Mouse (Mus musculus) monocyte, adult 2 months (primary cell): ENCODE results near the gene Olfr279.

Experiments used
- DNase-seq, 2 experiments: peaks; one replicate each; pipeline ENCODE4 v3.0.0; 2022; ENCODE audit warnings: low spot score in 2 of 2, low read depth in 1 of 2

Olfr279 gene

DNA sequence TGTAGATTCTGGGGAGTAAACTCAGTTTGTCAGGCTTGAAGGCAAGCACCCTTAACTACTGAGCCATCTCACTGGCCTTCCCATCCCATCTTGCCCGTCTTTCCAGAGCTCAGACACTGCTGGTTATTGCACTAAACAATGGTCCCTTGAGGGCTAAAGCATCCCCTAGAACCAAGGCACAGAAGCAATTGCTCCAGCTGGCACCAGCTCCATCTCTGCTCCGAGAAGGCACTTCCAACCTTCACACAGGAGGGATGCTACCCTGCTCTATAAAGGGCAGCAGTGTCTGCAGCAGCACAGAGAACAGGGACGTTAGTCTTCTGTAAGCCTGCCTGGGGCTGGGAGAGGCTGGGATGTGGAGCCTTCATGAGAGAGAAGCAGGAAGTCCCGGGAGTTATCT, at the start of gene Olfr279:
TSS of gene Olfr279 (plus strand) at position 301 of the 400 bp plus-strand sequence.
- no peak for DNase-seq

DNA sequence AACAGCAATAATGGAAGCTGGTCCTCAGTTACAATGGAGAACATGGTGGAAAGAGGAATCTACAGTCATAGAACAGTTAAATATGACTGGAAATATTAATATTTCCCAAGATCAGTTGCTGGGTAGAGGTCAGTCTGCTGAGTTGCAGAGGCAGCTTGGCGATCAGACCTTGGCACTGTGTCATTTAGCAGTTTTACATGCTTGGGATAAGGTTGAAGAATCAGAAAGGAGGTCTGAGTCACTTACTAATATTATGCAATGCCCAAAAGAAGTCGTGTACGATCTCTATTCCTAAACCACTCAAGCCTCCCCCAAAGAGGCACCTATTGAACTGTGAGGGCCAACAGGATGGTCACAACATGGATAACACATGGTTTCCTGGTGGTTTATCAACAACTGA, 47.6 kb upstream of the Olfr279 start:
- DNase-seq = no peak

DNA sequence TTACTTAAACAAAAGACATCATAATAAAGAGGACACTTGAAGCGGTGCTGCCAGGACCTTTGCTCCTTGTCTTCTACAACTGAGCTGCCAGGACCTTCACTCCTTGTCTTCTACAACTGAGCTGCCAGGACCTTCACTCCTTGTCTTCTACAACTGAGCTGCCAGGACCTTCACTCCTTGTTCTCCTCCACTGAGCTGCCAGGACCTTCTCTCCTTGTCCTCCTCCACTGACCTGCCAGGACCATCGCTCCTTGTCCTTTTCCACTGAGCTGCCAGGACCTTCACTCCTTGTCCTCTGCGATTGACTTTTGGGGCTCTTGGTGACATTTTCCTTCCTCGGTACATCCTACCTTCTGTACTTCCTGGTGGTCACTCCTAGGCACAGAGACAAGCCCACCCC, 43.7 kb upstream of the Olfr279 start:
- no peak for DNase-seq

DNA sequence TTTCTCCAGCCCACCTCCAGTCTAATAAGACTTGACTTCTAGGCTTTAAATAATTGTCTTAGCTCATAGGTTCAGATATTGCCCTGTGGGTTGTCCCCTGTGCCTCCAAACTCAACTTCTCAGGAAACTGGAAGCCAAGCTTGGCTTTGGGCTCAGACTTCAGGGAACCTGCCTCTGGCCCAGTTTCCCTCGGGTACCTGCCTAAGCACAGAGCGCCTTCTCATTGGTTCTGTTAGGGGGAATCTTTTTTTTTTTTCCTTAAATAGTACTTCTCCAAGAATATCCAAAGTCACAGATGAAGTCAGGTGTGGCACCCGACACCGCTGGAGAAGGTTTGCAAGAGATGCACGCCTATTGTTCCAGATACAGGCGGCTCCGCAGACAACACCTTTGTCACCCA, 39.9 kb upstream of the Olfr279 start, which contains the start of gene Olfr281:
TSS of gene Olfr281 (plus strand) at position 301 of the 400 bp plus-strand sequence.
- no peak for DNase-seq

DNA sequence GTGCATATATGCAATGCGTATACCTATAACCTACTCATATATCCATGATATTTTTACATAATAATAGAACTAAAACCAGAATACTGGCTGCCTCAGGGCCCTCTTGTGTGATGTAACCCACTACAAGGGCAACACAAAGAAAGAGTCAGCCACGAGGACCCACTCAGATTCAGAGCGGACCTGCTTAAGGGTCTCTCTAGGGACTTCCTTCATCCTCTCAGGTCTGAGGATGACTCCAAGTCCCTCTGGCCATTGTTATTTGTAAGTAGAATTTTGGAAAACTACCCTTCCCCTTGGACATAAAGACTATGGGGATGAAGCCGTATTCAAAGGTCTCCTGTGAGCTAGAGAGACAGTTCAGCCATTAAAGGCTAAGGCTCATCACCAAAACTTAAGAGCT, 22.6 kb upstream of the Olfr279 start, which contains the start of gene OR5BS1P:
TSS of gene OR5BS1P (plus strand) at position 301 of the 400 bp plus-strand sequence.
- DNase-seq = no peak

DNA sequence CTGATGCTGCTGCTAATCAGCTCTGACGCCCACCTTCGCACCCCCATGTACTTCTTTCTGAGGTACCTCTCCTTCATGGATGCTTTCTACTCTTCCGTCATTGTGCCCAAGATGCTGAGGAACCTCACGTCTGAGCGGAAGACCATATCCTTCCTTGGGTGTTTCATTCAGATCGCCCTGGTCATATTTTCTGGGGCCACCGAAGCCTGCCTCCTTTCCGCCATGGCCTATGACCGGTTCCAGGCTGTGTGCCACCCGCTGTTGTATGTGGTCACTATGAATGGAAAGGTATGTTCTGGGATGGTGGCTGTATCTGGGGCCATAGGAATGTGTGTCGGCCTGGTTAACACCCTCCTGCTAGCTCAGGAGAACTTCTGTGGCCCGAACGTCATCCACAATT, 20.7 kb upstream of the Olfr279 start:
- no peak for DNase-seq

DNA sequence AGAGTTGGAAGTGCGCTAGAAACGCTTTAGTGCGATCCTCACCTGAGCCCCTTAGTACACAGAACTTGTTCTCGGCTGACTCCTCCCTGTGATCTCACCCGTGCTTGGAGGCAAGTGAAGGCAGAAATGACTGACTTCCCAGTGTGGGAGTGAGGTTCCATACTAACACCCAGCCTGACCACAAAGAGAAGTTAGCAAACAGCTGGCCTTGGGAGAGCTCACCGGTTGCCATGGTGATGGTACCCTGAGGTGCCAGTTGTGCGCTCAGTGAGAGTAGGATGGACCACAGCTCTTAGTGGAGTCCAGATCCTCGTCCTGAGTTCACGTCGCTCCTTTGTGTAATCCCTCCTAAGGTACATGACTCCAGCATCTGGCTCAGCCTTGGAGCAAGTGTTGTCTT, 17.2 kb upstream of the Olfr279 start:
- DNase-seq = no peak

DNA sequence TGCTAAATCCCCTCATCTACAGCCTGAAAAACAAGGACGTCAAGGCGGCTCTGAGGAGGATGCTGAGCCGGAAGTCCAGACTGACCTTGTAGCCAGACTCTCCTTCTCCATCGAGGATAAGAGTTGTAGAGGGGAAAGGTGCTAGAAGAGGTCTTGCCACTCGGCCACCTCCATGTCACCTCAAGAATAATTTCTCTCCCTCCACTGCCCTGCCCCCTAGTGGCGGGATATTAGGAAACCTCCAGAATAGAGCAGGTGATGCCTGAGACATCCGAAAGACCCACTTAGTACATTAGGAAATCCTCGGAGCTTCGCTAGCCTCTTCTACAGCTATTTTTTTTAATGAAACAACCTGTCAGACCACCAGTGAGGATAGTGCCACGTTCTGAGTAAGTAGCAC, 16.8 kb upstream of the Olfr279 start:
- DNase-seq = peak in 1 of 2 experiments; percentile 27

DNA sequence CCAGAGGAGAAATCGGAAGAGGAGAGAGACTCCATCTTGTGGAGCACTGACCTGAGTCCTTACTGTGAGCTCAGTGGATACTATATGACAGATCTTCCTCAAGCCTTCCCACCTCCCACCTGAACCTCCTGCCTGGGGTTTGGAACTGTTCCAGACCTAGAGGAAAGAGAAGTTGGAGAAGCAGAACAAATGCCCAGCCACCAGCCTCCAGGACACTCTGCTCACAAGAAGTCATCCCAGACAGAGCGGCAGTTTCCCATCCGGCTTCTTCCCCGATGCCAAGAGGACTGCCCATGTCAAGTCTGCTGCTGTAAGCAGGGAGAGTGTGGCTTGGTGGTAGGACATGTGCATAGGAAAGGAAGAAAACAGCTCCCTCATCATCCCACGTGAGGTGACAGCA, 15.9 kb upstream of the Olfr279 start:
- DNase-seq = no peak

DNA sequence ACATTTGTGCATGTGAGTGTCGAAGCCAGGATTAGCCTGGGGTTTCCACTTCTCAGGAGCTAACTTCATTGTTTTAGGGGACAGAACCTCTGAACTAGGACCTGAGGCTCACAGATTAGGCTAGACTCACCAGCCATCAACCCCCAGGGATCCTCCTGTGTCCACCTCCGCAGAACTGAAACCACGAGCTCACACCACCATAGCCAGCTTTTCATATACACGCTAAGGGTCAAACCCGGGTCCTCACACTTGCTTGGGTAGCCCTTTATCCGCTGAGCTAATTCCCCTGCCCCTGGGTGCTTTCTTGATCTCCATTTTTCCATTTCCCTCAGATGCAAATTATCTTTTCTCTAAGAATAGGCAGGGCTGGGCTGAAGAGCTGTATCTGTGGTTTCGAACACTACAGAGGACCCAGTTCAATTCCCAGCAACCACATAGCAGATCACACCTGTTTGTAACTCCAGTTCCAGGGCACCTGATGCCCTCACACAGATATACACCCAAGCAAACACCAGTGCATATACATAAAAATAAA, 12.6 kb upstream of the Olfr279 start:
- DNase-seq = no peak

DNA sequence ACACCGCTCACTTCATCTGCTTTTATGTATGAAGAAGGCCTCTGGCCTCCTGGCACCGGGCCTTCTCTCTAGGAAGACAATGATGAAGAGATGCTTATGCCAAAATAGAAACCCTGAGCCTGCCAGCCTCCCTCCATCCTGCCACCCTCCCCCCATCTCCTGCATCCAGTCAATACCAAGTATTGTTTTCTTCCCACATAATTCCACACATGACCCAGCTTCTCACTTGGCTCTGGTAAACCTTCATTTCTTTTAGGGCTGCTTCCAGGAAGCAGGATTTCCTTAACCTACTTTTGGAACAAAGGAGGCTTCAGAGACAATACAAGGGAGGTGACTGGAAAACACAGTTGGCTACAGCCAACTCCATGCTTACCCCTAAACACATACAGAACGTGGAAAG, 9.5 kb upstream of the Olfr279 start, which contains the start of gene Lalba:
TSS of gene Lalba (minus strand) at position 21 of the 400 bp plus-strand sequence.
- DNase-seq = no peak

DNA sequence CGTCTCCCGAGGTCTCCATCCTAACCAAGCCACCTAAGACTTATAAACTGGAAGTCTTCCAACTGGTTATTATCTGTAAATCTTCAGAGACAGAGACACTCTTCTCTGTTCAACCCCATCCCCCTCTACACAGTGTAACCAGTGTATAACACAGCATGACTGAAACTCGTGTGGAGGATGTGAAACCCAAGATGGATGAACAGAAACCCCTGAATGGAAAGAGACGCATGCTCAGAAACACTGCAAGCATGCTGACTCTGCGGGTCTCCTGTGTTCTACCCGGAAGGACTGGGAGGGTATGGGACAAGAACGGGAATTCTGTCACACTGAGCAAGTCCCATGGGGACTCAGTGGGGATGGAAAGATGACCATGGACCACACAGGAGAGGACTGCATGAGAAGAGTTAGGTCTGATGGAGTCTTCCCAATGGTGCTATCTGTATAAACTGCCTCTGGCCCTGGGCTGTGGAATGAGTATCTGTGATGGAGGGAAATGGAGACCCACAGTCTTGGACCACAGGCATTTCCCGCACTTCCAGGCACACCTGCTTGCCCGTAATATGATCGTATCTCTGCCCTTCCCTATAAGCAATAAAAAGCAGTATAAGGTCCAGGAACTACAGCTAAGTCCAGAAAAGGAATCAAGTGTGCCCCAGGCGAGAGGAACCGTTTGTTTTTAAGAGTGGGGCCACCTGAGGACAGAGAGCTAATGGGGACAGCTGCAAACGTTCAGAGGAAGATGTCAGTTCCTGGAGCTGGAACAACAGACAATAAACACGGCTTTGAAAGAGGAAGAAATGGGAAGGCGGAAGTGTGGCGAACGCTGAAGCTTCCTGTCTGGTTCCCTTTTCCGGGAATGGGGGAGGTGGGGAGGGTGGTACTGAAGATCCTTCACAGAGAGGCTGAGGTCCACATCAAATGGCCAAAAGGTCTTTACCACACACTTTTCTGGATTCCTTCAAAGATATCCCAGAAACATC, 8.0 kb upstream of the Olfr279 start:
- peak; percentile 16 to 21 for DNase-seq

DNA sequence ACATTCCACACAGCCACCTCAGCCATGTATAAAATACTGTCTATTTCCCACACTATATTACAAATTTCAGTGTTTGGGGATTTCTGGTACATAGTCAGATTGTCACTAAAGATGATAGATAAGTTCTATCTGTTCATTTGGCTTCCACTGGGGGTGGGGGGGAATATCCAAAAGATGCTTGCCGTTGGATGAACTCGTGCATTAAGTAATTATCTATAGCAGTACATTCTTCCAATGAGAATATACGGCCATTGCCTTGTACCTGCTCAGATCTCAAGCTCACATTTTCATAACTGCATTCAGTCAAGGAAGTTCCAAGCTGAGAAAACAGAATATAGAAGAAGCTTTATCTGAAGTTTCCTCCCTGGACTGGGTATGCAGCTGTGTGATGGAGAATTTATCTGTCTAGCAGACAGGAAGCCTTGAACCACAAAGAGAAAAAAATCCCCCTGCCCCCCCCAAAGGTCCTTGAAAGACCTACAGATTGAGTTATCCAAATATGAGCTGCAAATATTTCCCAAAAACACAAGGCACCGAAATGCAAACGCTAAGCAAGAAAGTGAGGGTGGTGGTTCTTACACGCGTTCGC, 5.7 kb upstream of the Olfr279 start:
- no peak for DNase-seq

DNA sequence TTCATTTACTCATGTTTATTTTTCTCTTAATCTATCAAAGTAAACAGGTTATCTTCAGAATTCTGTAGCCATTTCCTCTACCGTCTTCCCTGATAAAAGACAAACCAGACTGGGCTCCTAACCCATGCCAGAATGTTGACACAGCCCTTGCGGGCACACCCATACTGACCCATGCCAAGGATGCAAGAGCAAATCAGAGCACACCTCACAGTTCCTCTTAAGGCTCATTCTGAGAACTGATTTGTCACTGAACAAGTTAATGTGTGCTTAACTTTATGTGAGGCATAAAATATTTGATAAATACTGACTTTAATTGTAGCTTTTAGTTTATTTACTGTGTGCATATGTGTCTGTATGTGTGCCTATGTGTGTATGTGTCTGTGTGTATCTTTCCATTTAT, 870 bp upstream of the Olfr279 start:
- DNase-seq = no peak

DNA sequence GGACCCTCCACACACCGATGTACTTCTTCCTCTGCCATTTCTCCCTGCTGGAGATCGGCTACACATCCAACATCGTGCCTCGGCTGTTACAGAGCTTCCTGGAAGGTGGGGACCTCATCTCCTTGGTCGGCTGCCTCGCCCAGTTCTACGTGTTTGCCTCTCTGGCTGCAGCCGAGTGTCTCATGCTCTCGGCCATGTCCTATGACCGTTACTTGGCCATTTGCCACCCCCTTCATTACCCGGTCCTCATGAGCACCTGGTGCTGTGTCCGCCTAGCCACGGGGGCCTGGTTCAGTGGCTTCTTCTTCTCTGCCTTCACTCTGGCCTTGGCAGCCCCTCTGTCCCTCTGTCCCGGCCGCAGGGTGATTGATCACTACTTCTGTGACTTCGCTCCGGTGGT, 5.4 kb downstream of the Olfr279 start:
- no peak for DNase-seq

DNA sequence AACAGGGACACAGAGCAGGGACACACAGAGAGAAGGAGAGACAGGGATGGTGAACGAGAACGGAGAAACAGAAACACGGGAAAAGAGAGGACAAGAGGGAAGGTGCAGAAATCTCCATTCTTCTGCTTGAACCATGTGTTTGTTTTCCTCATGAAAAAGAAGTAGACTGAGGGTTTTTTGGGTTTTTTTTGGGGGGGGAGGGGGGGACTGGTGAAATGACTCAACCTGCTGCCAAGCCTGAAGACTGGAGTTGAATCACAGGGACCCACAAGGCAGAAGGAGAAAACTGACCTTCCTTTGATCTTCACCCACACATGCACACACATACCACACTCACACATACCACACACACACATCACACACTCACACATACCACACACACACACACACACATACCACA, 11.1 kb downstream of the Olfr279 start:
- no peak for DNase-seq

DNA sequence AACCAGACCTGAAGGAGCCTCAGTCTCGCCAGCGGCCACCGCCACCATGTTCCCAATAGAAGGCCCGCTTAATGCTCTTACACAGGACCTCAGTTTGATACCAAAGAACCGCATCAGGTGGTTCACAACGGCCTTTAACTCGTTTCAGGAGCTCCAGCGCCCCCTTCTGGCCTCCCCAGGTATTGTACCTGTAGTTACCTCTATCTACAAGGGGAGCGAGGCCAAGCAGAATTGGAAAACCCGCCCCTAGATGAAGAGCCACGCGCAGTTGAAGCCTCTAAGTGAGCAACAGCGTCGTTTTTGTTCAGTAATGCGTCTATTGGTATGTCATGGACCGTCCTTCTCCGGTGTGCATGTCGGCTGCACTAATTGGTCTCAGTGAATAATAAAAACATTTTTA, 12.3 kb downstream of the Olfr279 start:
- peak in 1 of 2 experiments; percentile 69 for DNase-seq

DNA sequence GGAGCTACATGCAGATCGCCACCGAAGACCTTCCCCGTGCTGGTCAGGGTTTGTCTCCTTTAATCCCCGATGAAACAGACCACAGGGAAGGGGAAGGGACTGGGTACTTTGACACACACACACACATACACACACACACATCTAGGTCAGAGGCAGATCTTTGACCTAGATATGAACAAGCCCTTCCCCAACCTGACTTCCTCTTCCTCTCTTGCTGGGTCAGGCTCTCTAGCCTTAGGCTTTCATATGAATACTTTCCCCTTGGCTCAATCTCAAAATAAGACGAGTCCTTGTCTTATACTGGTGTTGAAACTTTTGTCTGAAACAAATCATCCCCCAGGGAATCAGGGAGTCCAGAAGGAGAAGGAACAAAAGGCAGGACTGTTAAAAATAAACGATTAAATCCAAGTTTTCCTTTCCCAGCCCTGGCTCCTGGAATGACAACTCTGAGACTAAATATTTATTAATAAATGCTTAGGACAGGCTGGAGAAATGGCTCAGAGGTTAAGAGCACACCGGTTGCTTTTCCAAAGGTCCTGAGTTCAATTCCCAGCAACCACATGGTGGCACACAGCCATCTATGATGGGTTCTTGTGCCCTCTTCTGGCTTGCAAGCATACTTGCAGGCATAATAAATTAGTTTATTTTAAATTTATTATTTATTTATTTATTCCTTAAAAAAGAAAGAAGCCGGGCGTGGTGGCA, 14.2 kb downstream of the Olfr279 start:
- DNase-seq = no peak

DNA sequence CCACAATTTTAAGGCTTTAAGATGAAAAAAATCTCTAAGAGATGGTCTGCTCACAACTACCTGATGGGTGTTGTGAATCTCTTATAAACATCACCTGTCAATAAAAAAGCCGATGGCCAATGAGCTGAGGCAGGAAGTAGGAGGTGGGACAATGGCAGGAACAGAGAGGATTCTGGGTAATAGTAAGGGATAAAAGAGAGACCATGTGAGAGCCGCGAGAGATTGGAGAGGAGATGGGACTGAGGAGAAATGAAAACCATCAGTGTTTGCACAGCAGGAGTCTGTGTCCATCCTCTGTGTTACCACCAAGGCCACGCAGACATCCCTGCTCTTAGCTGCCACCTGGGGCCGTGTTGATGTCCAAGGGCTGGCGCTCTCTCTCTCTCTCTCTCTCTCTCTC, 15.1 kb downstream of the Olfr279 start:
- DNase-seq = no peak

DNA sequence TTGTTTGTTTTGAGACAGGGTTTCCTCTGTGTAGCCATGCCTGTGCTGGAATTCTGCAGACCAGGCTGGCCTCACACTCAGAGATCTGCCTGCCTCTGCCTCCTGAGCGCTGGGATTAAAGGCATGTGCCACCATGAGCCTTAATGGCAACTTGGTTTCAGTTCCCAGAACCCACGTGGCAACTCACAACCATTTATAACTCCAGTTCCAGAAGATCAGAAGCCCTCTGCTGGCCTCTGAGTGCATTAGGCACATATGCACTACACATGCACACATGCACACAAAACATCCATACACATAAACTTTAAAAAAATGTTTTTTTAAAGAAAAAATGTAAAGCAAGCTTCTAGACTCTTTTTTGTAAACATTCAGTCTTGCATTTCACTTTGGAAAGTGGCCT, 17.2 kb downstream of the Olfr279 start:
- no peak for DNase-seq
